Mouse (Mus musculus) forebrain, embryonic 13.5 days (tissue): ENCODE results near the gene Fcrl5. TPM values are rescaled to one million over a fixed set of nuclear protein-coding genes. Genes with fewer than 3 reads are reported as not detected.
A peak's percentile ranks its signal among the peaks of the same experiment; 100 is the strongest.

Experiments used
- ATAC-seq: fragments of 200-750 bp; cut with Nextera tagmentation; 2 replicates; pipeline ENCODE4 v1.8.0; 2017
- H3K27ac ChIP-seq: fragments of 300-500 bp; sonication (generic); 2 replicates; pipeline ENCODE4 v1.5.1; 2015; ENCODE audit warnings: inconsistent platforms, mild to moderate bottlenecking, moderate library complexity
- H3K27me3 ChIP-seq: fragments of 300-500 bp; sonication (generic); 2 replicates; pipeline ENCODE4 v1.6.1; 2015; ENCODE audit warnings: mild to moderate bottlenecking, inconsistent platforms
- H3K36me3 ChIP-seq: fragments of 300-500 bp; sonication (generic); 2 replicates; pipeline ENCODE4 v1.6.1; 2015; ENCODE audit warnings: mild to moderate bottlenecking, inconsistent platforms; ENCODE audit not compliant: poor library complexity, severe bottlenecking
- H3K4me1 ChIP-seq: fragments of 300-500 bp; sonication (generic); 2 replicates; pipeline ENCODE4 v1.6.1; 2015; ENCODE audit warnings: inconsistent platforms
- H3K4me2 ChIP-seq: fragments of 300-500 bp; sonication (generic); 2 replicates; pipeline ENCODE4 v1.6.1; 2015; ENCODE audit warnings: inconsistent platforms, mild to moderate bottlenecking, moderate library complexity
- H3K4me3 ChIP-seq: fragments of 300-500 bp; sonication (generic); 2 replicates; pipeline ENCODE4 v1.5.1; 2015; ENCODE audit warnings: mild to moderate bottlenecking, inconsistent platforms
- H3K9ac ChIP-seq: fragments of 300-500 bp; sonication (generic); 2 replicates; pipeline ENCODE4 v1.6.1; 2015; ENCODE audit warnings: mild to moderate bottlenecking, inconsistent platforms
- H3K9me3 ChIP-seq: fragments of 300-500 bp; sonication (generic); replicated peaks from 2 replicates; pipeline ENCODE4 v1.6.1; 2016; ENCODE audit warnings: inconsistent platforms
- WGBS: fragments of 180-500 bp; shearing (Covaris S2); methylation state at CpG from one replicate; pipeline ENCODE4 v1.1.7; 2015; 5-methylcytosine and 5-hydroxymethylcytosine counted together
- polyA plus RNA-seq: library from polyadenylated mRNA; unstranded; fragments of >200 nt; fragmentation: Nextera tagmentation; extraction: Ambion mirVana; gene quantifications from 2 replicates; pipeline ENCODE4 v1.2.1, GENCODE M21; 2015

Gene Fcrl5
- polyA plus RNA-seq, 1 experiment from 2014 or later, result not detected

DNA sequence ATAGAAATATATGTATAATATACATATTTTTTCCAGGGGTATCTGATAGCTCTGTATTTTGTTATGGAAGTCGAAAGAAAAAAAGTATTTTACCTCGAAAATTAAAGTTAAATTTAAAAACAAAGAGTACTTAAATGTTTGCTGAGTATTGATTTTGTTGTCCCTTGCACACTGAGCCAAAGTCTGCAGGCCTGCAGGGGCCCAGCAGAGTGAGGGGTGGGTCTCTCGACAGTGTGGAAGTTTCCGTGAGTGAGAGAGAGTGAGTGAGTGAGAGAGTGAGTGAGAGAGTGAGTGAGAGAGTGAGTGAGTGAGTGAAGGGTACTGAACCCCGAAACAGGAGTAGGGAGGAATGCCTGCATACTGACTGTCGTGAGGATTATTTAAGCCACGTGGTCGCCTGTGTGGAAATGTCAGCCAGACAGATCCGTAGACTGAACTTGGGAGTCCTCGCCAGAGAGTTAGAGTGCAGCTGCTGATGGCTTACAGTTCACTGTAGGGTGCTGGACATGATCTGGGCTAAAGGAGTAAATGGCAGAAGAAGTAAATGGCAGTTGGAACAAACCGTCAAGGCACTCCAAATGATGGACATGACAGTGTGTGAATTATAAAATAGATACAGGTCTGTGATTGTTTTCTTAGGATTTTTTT lies 104.6 kb downstream of the Fcrl5 start:
- Histone ChIP-seq H3K27ac (0 out of 2 replicates have a peak overlapping the region, but pooled peaks have one; percentile 1), H3K9ac (no peak overlapping the region), H3K36me3 (peaks cover 39% of the 10 kb centered on the region), H3K4me3 (no peak overlapping the region), H3K9me3 (no peaks in the 10 kb centered on the region), H3K27me3 (no peaks in the 10 kb centered on the region), H3K4me2 (no peak overlapping the region), H3K4me1 (peaks cover 23% of the 10 kb centered on the region)
- WGBS, result 77% methylated on average over 11 of the region's 11 CpGs
- ATAC-seq, result no peak

- H3K9ac ChIP-seq, result no peak overlapping the region
- H3K27ac ChIP-seq, result peak overlapping the region; percentile 1; the same call in 1 of the 2 replicates
- peaks cover 33% of the 10 kb centered on the region for H3K36me3 ChIP-seq
- H3K4me2 ChIP-seq, result no peak overlapping the region
- WGBS, result 26% methylated on average over 8 of the region's 8 CpGs
- no peak for ATAC-seq
- H3K9me3 ChIP-seq, result no peaks in the 10 kb centered on the region
- H3K4me3 ChIP-seq, result no peak overlapping the region
- H3K4me1 ChIP-seq, result peaks cover 23% of the 10 kb centered on the region
- H3K27me3 ChIP-seq, result no peaks in the 10 kb centered on the region
These were observed 105.1 kb downstream of the Fcrl5 start for GRCm38 (mm10) chr3:87540714-87541113.

DNA sequence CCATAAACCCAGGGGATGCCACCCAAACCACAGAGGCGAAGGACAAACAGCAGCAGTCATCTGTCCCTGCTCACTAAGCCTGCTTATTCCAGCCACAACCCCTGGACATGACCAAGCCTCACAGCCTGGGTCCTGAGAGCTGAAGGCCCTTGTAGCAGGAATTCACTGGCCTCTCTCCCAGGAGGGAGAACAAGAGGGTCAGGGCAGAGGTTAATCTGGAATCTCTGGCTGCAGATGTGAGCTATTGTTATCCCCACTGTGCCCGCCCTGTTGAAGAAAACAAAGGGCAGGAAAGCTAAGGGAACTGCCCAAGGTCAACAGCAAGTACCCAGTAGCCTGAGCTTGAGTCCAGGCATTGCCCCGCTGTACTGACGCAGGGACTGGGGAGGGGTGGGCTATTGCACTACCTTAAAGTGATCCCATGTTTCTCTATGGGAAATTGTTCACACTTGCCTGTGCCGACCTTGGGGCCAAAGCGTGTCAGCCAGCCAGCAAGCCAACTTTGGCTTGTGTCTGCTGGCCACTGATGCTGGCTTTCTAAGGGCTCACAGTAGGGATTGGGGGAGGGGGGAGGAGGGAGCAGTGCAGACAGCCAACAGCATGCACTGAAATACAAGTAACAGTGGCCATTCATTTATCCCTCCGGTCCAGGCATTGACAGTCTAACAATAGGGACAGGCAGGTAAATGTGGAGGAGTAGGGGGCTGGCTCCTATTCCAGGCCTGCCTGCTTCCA lies 107.1 kb downstream of the Fcrl5 start:
- Histone ChIP-seq H3K4me3 (no peak overlapping the region), H3K4me1 (peaks cover 23% of the 10 kb centered on the region), H3K27ac (no peak overlapping the region), H3K9ac (no peak overlapping the region), H3K27me3 (no peaks in the 10 kb centered on the region), H3K36me3 (peaks cover 14% of the 10 kb centered on the region), H3K4me2 (no peak overlapping the region), H3K9me3 (no peaks in the 10 kb centered on the region)
- WGBS, result 29% methylated on average over 7 of the region's 7 CpGs
- no peak for ATAC-seq

DNA sequence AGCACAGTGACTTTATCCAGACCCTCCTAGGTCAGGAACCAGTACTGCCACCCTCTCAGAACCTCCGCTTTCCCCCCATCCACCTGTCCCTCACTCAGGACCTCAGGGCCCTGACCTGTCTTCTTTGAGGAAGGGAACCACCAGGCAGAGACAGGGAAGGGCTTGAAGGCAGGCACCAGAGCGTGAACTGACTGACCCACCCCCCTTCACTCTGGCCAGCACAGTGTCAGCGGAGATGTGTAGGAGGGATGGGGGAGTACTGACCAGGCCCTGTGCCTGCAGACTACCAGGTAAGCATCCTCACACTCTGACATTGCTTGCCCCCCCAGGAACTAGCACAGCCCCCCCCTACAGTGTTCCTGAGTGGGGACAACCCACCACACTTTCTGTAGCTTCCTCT lies 110.0 kb downstream of the Fcrl5 start:
- no peaks in the 10 kb centered on the region for H3K9me3 ChIP-seq
- no peak overlapping the region for H3K4me3 ChIP-seq
- no peak for ATAC-seq
- H3K4me1 ChIP-seq, result peaks cover 23% of the 10 kb centered on the region
- H3K4me2 ChIP-seq, result no peak overlapping the region
- H3K27ac ChIP-seq, result no peak overlapping the region
- no peak overlapping the region for H3K9ac ChIP-seq
- H3K27me3 ChIP-seq, result peaks cover 9% of the 10 kb centered on the region
- H3K36me3 ChIP-seq, result no peaks in the 10 kb centered on the region
- 60% methylated on average over 3 of the region's 3 CpGs for WGBS

DNA sequence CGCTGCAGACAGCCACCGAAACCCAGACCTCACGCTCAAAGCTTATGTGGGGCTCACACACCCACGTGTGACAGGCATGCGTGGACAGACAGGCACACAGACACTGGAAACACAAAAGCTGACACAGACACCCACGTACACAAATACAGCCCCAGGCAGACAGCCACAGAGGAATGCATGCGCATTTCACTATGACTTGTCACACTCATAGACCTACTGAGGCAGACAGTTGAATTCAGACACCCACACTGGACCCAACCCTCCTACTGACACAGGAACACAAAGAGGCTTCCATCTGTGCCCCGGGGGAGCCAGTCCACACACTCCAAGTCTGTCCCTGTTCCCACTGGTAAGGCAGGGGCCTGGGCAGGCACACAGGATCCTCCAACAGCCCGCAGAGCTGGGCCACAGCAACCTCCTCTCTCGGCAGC lies 110.7 kb downstream of the Fcrl5 start:
- no peak for ATAC-seq
- WGBS, result 83% methylated on average over 10 of the region's 10 CpGs

DNA sequence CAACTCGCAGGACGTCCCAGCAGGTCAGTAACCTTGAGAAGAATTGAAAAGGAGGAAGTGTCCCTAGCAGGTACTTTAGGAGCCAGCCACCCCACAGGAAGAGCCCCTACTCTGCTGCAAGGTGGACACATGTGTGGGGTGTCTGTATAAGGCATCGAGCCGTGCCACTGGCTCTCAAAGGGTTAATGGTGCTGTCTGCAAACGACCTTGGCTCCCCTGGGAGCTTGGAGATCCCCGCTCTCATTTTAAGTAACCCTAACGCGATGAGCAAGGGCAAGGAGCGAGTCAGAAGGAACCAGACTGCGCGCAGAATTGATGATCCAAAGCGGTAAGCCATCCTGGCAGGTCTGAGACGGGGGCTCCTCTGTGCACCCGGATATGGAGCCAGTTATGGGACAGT lies 114.3 kb downstream of the Fcrl5 start:
- Histone ChIP-seq H3K9ac (no peak overlapping the region), H3K36me3 (no peaks in the 10 kb centered on the region), H3K9me3 (no peaks in the 10 kb centered on the region), H3K4me3 (no peak overlapping the region), H3K4me2 (no peak overlapping the region), H3K4me1 (0 out of 2 replicates have a peak, but pooled peaks cover 3% of the 10 kb centered on the region), H3K27ac (no peak overlapping the region), H3K27me3 (peaks cover 23% of the 10 kb centered on the region)
- ATAC-seq, result no peak
- WGBS, result 28% methylated on average over 14 of the region's 14 CpGs

More for the DNA sequence above, 110.7 kb downstream of the Fcrl5 start:
- Histone ChIP-seq H3K4me3 (no peak overlapping the region), H3K4me1 (peaks cover 17% of the 10 kb centered on the region), H3K9me3 (no peaks in the 10 kb centered on the region), H3K27ac (no peak overlapping the region), H3K4me2 (no peak overlapping the region), H3K27me3 (peaks cover 16% of the 10 kb centered on the region), H3K36me3 (no peaks in the 10 kb centered on the region), H3K9ac (no peak overlapping the region)

Other genes starting within 250 kb of the Fcrl5 start
- 5.1 and 5.9 TPM in 2 replicates for gene Fcrls, start 172.0 kb upstream of the Fcrl5 start, polyA plus RNA-seq
- gene Cd5l, start 77.9 kb upstream of the Fcrl5 start, polyA plus RNA-seq, result 0.16 TPM in 1 of 2 replicates, not detected in the other
- gene Fcrl1, start 59.4 kb upstream of the Fcrl5 start, polyA plus RNA-seq, result not detected in 2 replicates
- gene Etv3, start 89.6 kb downstream of the Fcrl5 start, polyA plus RNA-seq, result 10.6 and 11.8 TPM in 2 replicates
- 18.2 and 20.4 TPM in 2 replicates for gene Arhgef11, start 181.8 kb downstream of the Fcrl5 start, polyA plus RNA-seq